Mouse (Mus musculus) heart, embryonic 12.5 days (tissue): ENCODE measurements around the gene Ypel4. TPM values are rescaled to one million over a fixed set of nuclear protein-coding genes. Genes with fewer than 3 reads are reported as not detected.
A peak's percentile ranks its signal among the peaks of the same experiment; 100 is the strongest.

Source experiments
- ATAC-seq: fragments of 200-750 bp; cut with Nextera tagmentation; 2 replicates; pipeline ENCODE4 v1.8.0; 2017; ENCODE audit warnings: moderate TSS enrichment, moderate library complexity; ENCODE audit not compliant: insufficient number of reproducible peaks, low FRiP score
- H3K27ac ChIP-seq: fragments of 300-500 bp; sonication (generic); 2 replicates; pipeline ENCODE4 v1.5.1; 2016; ENCODE audit warnings: mild to moderate bottlenecking, moderate library complexity; ENCODE audit not compliant: poor library complexity, severe bottlenecking
- H3K27me3 ChIP-seq: fragments of 300-500 bp; sonication (generic); replicated peaks from 2 replicates; pipeline ENCODE4 v1.6.1; 2016; ENCODE audit warnings: mild to moderate bottlenecking, moderate library complexity
- H3K36me3 ChIP-seq: fragments of 300-500 bp; sonication (generic); 2 replicates; pipeline ENCODE4 v1.6.1; 2016; ENCODE audit warnings: mild to moderate bottlenecking, moderate library complexity
- H3K4me1 ChIP-seq: fragments of 300-500 bp; sonication (generic); replicated peaks from 2 replicates; pipeline ENCODE4 v1.6.1; 2016; ENCODE audit warnings: mild to moderate bottlenecking
- H3K4me2 ChIP-seq: fragments of 300-500 bp; sonication (generic); 2 replicates; pipeline ENCODE4 v1.6.1; 2016; ENCODE audit warnings: mild to moderate bottlenecking, moderate library complexity
- H3K4me3 ChIP-seq: fragments of 300-500 bp; sonication (generic); 2 replicates; pipeline ENCODE4 v1.5.1; 2016; ENCODE audit warnings: mild to moderate bottlenecking
- H3K9ac ChIP-seq: fragments of 300-500 bp; sonication (generic); 2 replicates; pipeline ENCODE4 v1.6.1; 2016; ENCODE audit warnings: mild to moderate bottlenecking, moderate library complexity
- H3K9me3 ChIP-seq: fragments of 300-500 bp; sonication (generic); replicated peaks from 2 replicates; pipeline ENCODE4 v1.6.1; 2016; ENCODE audit warnings: mild to moderate bottlenecking, moderate library complexity
- WGBS: fragments of 180-500 bp; shearing (Covaris S2); methylation state at CpG from one replicate; pipeline ENCODE4 v1.1.7; 2016; 5-methylcytosine and 5-hydroxymethylcytosine counted together
- polyA plus RNA-seq: library from polyadenylated mRNA; unstranded; fragments of >200 nt; fragmentation: Nextera tagmentation; extraction: Ambion mirVana; gene quantifications from 2 replicates; pipeline ENCODE4 v1.2.1, GENCODE M21; 2016

Ypel4 gene
- polyA plus RNA-seq, 1 experiment from 2014 or later, result 11.5 TPM

DNA sequence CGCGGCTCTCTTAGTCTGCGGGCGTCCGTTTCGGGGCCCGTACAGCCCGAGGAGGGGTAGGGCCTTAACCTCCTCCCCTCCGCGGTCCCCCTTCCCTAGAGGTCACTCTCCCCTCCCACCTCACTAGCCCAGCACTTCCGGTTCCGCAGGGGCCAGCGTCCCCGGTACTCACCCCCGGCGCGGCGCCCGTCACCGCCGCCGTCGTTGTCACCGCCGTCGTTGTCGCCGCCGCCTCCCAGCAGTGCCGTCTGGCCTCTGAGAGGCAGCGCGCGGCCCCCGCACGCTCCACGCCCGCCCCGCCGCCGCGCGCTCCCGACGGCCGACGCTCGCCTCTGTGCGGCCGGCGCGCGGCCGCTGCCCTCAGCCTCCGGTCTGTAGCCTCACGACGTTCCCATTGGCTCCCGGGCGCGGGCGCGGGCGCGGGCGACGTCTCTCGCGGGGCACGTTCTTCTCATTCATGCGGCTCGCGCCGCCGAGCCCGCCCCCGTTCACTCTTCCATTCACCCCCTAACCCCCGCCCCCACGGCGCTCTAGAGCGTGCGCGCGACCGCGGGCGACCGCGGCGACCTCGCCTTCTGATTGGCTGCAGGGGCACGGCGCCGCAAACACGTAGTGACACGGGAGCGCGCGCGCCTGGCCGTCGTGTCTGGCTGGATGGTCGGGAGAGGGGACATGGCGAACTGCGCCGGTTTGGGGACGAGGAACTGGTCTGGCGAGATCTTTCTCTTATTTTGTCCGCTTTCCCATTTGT, 18.9 kb upstream of the Ypel4 start, which contains the start of gene Zdhhc5:
Gene Zdhhc5, minus strand, starts transcription at position 370 of the 751 bp plus-strand sequence.
- H3K27me3 ChIP-seq, result no peaks in the 10 kb centered on the region
- peak within 1 kb of the TSS; percentile 76 for H3K4me3 ChIP-seq
- H3K36me3 ChIP-seq, result peaks cover 10% of the 10 kb centered on the region
- peak within 1 kb of the TSS; percentile 94 for H3K9ac ChIP-seq
- under 1% methylated on average over 99 of the region's 107 CpGs for WGBS
- peak; percentile 93 for ATAC-seq
- H3K9me3 ChIP-seq, result no peaks in the 10 kb centered on the region
- H3K4me2 ChIP-seq, result peak within 1 kb of the TSS; percentile 92
- H3K27ac ChIP-seq, result peak within 1 kb of the TSS; percentile 96
- peaks cover 23% of the 10 kb centered on the region for H3K4me1 ChIP-seq

DNA sequence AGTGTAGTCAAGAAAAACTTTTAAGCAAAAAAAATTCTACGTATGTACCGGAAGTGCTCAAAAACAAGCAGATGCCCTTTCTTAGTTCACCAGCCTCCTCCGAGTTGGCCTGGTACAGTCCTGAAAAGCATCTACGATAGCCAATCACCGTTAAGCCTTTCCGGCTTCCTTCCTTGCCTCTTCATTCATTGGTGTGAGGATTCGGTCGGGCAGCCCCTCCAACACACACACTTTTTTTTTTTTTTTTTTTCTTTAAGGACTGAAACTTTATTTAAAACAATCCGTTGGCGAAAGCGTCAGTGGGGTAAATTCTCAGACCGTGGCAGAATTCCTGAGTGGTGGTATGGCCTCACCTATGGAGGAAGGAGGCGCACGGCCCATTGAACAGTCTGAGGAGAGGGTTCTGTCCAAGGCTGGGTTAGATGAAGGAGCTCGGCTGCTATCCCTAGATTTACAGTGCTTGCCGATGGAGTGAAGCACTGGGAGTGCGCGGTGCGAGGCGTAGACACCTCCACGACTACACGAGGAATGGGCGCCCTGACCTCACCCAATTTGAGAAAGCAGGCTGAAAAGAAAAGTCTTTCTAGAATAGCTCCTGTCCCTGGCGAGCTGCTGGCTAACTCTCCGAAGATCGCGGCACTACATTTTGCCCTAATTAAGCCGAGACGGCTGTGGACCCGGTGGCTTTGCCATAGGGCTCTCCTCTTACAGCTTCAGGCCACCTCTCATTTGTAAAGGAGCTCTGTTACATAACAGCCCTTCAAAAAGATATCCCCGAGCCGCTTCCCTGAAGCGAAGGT, 18.1 kb upstream of the Ypel4 start:
- peak; percentile 93 for ATAC-seq
- Histone ChIP-seq H3K36me3 (peaks cover 2% of the 10 kb centered on the region), H3K4me1 (peaks cover 23% of the 10 kb centered on the region), H3K27ac (peak overlapping the region; percentile 96), H3K4me2 (peak overlapping the region; percentile 92), H3K9ac (peak overlapping the region; percentile 94), H3K27me3 (no peaks in the 10 kb centered on the region), H3K9me3 (no peaks in the 10 kb centered on the region), H3K4me3 (peak overlapping the region; percentile 76)
- under 1% methylated on average over 33 of the region's 33 CpGs for whole genome bisulfite sequencing

DNA sequence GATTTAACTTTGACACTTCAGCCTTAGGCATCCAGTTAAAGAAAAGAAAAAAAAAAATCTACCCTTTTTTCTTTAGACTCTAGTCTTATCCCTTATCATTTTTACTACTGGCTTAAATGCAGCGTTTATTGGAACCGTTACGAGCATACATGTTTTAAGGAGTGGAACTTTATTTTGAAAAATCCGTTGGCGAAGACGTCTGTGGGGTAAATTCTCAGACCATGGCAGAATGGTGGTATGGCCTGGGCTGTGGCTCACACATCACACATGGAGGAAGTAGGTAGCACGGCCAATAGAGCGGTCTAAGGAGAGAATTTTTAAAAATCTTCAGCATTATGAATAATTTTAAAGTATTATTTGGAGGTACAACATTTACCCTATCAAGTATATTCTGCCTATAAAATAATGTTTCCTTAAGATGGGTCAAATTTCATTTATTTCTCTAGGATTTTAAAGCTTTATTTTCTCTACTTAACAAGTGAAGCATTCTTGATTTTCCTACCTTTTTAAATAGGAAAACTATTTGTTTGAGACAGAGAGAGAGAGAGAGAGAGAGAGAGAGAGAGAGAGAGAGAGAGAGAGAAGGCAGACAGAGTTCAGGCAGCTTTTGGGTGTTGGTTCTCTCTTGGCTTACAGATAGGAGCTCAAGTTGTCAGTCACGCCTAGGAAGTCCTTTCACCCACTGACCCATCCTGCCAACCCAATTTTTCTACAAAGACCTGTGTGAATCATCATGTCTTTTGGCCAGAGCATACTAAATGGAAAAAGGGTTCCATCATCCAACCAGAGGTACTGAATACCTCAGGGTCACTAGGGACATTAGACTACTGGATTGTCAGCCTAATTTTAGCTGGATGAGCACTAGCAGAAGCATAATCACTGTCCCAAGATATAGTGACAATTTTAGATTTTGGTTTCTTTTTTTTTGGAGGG, 17.2 kb upstream of the Ypel4 start:
- H3K4me3 ChIP-seq, result peak overlapping the region; percentile 76
- H3K27me3 ChIP-seq, result no peaks in the 10 kb centered on the region
- peaks cover 8% of the 10 kb centered on the region for H3K36me3 ChIP-seq
- peaks cover 23% of the 10 kb centered on the region for H3K4me1 ChIP-seq
- H3K9me3 ChIP-seq, result no peaks in the 10 kb centered on the region
- ATAC-seq, result no peak
- H3K27ac ChIP-seq, result peak overlapping the region; percentile 96
- H3K9ac ChIP-seq, result peak overlapping the region; percentile 74
- peak overlapping the region; percentile 92 for H3K4me2 ChIP-seq
- WGBS, result 22% methylated on average over 9 of the region's 9 CpGs

DNA sequence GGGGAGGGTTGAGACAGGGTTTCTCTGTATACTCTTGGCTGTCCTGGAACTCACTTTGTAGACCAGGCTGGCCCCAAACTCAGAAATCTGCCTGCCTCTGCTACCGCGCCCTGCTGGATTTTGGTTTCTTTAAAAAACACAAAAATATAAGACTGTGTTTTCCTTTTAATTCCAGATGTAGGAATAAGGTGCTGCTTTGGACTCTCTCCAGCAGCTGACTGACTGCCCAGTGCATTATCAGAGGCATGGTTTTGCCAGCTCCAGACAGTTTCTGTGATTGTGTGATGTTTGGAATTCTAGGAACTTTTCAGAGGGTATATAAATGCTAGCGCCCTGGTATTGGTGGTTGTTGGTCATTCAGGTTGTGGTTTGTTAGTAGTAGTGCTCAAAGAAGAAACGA, 16.5 kb upstream of the Ypel4 start:
- H3K27me3 ChIP-seq, result no peaks in the 10 kb centered on the region
- H3K36me3 ChIP-seq, result peaks cover 11% of the 10 kb centered on the region
- no peak overlapping the region for H3K4me3 ChIP-seq
- WGBS, result 85% methylated on average over 4 of the region's 4 CpGs
- H3K4me2 ChIP-seq, result no peak overlapping the region
- H3K4me1 ChIP-seq, result peaks cover 21% of the 10 kb centered on the region
- no peak overlapping the region for H3K9ac ChIP-seq
- H3K9me3 ChIP-seq, result no peaks in the 10 kb centered on the region
- no peak overlapping the region for H3K27ac ChIP-seq
- no peak for ATAC-seq

DNA sequence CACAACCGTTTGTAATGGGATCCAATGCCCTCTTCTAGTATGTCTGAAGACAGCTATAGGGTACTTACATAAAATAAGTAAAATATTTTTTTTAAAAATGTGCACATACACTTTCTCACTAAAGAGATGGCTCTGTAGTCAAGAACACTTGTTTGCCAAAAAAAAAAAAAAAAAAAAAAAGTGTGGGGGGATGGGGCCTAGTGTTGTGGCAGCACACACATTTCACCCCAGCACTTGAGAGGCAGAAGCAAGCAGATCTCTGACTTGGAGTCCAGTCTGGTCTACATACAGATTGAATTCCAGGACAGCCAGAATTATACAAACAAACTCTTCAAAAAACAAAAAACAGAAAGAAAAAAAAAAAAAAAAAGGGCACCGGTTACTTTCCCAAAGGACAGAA, 13.1 kb upstream of the Ypel4 start:
- no peak overlapping the region for H3K9ac ChIP-seq
- no peaks in the 10 kb centered on the region for H3K27me3 ChIP-seq
- no peak overlapping the region for H3K4me3 ChIP-seq
- WGBS, result 88% methylated on average over 2 of the region's 2 CpGs
- peaks cover 18% of the 10 kb centered on the region for H3K4me1 ChIP-seq
- H3K9me3 ChIP-seq, result no peaks in the 10 kb centered on the region
- no peak overlapping the region for H3K4me2 ChIP-seq
- no peak for ATAC-seq
- no peak overlapping the region for H3K27ac ChIP-seq
- peaks cover 32% of the 10 kb centered on the region for H3K36me3 ChIP-seq

DNA sequence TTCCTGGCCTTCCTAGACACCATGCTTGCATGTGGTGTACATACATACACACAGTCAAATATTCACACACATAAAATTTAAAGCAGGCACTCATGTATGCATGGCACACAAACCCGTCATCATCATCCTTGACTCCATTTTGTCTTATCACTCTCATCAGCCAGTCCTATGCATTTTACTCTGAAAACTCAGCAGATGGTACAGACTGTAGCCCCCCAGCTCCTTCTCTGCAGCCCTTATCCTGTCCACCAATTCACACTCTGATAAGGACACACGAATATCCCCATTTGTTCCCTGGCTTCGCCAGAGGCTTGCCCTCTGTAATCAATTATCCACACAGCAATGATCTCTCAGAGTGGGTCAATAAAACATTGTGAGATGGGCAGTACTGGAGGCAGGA, 12.7 kb upstream of the Ypel4 start:
- H3K4me2 ChIP-seq, result no peak overlapping the region
- H3K27ac ChIP-seq, result no peak overlapping the region
- H3K4me1 ChIP-seq, result peaks cover 22% of the 10 kb centered on the region
- H3K36me3 ChIP-seq, result peaks cover 33% of the 10 kb centered on the region
- 66% methylated on average over 3 of the region's 3 CpGs for WGBS
- H3K27me3 ChIP-seq, result no peaks in the 10 kb centered on the region
- H3K9me3 ChIP-seq, result no peaks in the 10 kb centered on the region
- no peak overlapping the region for H3K9ac ChIP-seq
- H3K4me3 ChIP-seq, result no peak overlapping the region
- ATAC-seq, result no peak

DNA sequence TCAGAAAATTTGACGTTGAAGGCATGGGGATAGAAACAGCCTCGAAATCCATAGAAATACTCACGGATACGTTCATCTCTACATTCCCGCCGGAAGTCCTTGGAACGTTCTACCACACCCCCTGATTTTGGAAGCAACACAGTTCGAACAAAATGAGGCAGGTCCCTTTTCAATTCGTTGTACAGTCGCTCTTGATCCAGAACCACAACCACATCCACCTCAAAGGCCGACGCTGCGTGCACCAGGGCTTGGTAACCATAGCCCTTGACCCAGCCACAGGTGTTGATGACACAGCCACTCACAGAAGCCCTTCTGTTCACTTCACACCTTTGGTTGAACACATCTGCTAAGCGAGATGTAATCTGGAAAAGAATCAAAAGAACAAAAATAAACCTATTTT, 10.0 kb upstream of the Ypel4 start:
- Histone ChIP-seq H3K4me1 (peaks cover 17% of the 10 kb centered on the region), H3K9me3 (no peaks in the 10 kb centered on the region), H3K4me3 (no peak overlapping the region), H3K27me3 (no peaks in the 10 kb centered on the region), H3K4me2 (no peak overlapping the region), H3K36me3 (peaks cover 33% of the 10 kb centered on the region), H3K27ac (no peak overlapping the region), H3K9ac (no peak overlapping the region)
- ATAC-seq, result no peak
- WGBS, result 91% methylated on average over 14 of the region's 14 CpGs

DNA sequence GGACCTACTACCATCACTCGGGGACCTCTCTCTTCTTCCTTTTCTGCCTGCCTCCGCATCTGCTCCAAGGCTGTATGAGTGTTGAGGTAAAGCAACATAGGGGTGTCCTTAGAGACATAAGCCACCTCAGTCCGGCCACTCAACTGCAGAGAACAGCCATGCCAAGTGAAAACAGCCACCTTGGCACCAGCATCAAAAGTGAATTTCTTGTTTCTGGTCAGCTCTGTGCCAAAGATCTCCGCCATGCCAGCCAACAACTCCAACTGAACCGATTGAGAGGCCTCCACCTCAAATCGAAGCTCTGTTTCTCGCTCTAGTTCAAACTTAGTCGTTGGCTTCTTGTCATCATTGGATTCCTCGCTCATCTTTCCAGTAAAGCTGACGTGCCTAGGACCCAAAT, 8.1 kb upstream of the Ypel4 start:
- Histone ChIP-seq H3K27ac (no peak overlapping the region), H3K9me3 (no peaks in the 10 kb centered on the region), H3K4me1 (peaks cover 17% of the 10 kb centered on the region), H3K4me2 (peak overlapping the region; percentile 81), H3K27me3 (no peaks in the 10 kb centered on the region), H3K4me3 (no peak overlapping the region), H3K36me3 (peaks cover 33% of the 10 kb centered on the region), H3K9ac (peak overlapping the region; percentile 41; the same call in 1 of the 2 replicates)
- 90% methylated on average over 10 of the region's 10 CpGs for WGBS
- no peak for ATAC-seq

DNA sequence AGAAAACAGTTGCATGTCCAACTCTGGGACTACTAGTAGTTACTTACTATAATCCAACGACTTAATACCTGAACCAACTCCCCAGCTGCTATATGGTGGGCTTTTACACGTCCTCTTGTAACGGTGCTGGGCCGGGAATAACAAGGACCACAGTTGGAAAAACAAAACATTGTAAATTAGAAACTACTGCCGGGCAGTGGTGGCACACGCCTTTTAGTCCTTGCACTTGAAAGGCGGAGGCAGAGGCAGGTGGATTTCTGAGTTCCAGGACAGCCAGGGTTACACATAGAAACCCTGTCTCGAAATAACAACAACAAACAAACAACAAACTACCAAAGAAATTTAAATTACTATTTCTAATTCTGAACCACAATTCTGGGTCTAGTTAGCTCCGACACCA, 7.1 kb upstream of the Ypel4 start:
- 3% methylated on average over 9 of the region's 9 CpGs for WGBS
- H3K27me3 ChIP-seq, result no peaks in the 10 kb centered on the region
- H3K4me2 ChIP-seq, result peak overlapping the region; percentile 81
- ATAC-seq, result no peak
- H3K9ac ChIP-seq, result peak overlapping the region; percentile 82
- peak overlapping the region; percentile 67 for H3K4me3 ChIP-seq
- H3K4me1 ChIP-seq, result peaks cover 17% of the 10 kb centered on the region
- no peaks in the 10 kb centered on the region for H3K9me3 ChIP-seq
- peaks cover 26% of the 10 kb centered on the region for H3K36me3 ChIP-seq
- no peak overlapping the region for H3K27ac ChIP-seq

DNA sequence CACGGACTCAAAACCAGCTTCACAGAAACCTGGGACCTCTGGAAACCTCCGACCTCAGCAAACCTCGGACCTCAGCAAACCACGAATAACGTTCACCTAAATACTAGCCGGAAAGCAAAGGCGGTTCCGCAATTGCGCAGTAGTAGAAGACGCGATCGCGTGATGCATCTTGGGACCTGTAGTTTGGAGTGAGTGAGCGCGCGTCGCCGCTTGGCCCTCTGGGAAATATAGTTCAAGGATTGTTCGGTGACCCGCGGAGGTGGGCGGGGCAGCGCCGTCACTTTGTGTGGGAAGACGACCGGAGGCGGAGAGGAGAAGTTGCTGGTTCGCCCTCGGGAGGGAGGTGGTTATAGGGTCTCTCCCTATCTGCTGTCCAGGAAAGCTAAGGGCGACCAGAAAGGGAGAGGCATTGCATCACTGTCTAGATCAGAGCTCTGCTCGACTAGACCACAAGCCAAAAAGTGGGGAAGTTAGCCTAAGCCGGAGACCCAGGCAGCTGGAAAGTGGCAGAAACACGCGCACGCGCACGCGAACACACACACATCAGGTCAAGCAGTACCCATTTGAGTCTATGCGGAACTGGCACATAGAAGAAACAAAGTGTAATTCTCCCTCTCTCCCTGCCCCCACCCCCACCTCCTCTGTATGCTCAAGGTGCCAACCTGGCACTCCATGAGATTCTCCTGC, 6.5 kb upstream of the Ypel4 start, which contains the start of gene Clp1:
Gene Clp1, minus strand, starts transcription at position 179 of the 687 bp plus-strand sequence.
- H3K9ac ChIP-seq, result peak within 1 kb of the TSS; percentile 82
- peak; percentile 98 for ATAC-seq
- peaks cover 23% of the 10 kb centered on the region for H3K36me3 ChIP-seq
- H3K4me1 ChIP-seq, result peaks cover 17% of the 10 kb centered on the region
- H3K4me2 ChIP-seq, result peak within 1 kb of the TSS; percentile 81
- peak within 1 kb of the TSS; percentile 88 for H3K27ac ChIP-seq
- under 1% methylated on average over 39 of the region's 39 CpGs for WGBS
- H3K9me3 ChIP-seq, result no peaks in the 10 kb centered on the region
- H3K27me3 ChIP-seq, result no peaks in the 10 kb centered on the region
- peak within 1 kb of the TSS; percentile 67 for H3K4me3 ChIP-seq
